Mouse (Mus musculus) ES-E14 (cell line): ENCODE results near the gene Lss. TPM values are rescaled to one million over a fixed set of nuclear protein-coding genes. Genes with fewer than 3 reads are reported as not detected.
A peak's percentile ranks its signal among the peaks of the same experiment; 100 is the strongest.

Source experiments
- DNase-seq: peaks from one replicate; pipeline ENCODE4 v3.0.0-alpha.2; 2013; ENCODE audit warnings: low read depth, low spot score
- H3K27ac ChIP-seq: 2 replicates; pipeline ENCODE4 v1.5.1; 2012; ENCODE audit warnings: low read depth, mild to moderate bottlenecking, low read length, moderate library complexity, mixed read lengths; ENCODE audit not compliant: poor library complexity, insufficient read depth, severe bottlenecking
- H3K36me3 ChIP-seq: 2 replicates; pipeline ENCODE4 v1.6.1; 2012; ENCODE audit warnings: mild to moderate bottlenecking, low read length, moderate library complexity, mixed read lengths; ENCODE audit not compliant: control insufficient read depth, poor library complexity, insufficient read depth, severe bottlenecking
- H3K4me1 ChIP-seq, 2 experiments: fragments of 150-350 bp in 1 of 2; sonication (generic) in 1 of 2; 2 replicates each; pipeline ENCODE4 v1.6.1; 2012; ENCODE audit warnings: low read length in 2 of 2, mild to moderate bottlenecking in 1 of 2, mixed read lengths in 1 of 2; ENCODE audit not compliant: control insufficient read depth in 2 of 2, insufficient read depth in 2 of 2, poor library complexity in 1 of 2
- H3K4me3 ChIP-seq, 2 experiments: fragments of 150-350 bp in 1 of 2; sonication (generic) in 1 of 2; 2 replicates each; pipeline ENCODE4 v1.5.1; 2012; ENCODE audit warnings: low read length in 2 of 2, low read depth in 1 of 2, mild to moderate bottlenecking in 1 of 2, mixed read lengths in 1 of 2; ENCODE audit not compliant: insufficient read depth in 1 of 2, poor library complexity in 1 of 2, severe bottlenecking in 1 of 2
- H3K9ac ChIP-seq: 2 replicates; pipeline ENCODE4 v1.6.1; 2012; ENCODE audit warnings: low read depth, mild to moderate bottlenecking, low read length, mixed read lengths; ENCODE audit not compliant: poor library complexity, insufficient read depth, severe bottlenecking
- H3K9me3 ChIP-seq: fragments of 150-350 bp; sonication (generic); 2 replicates; pipeline ENCODE4 v1.6.1; 2012; ENCODE audit warnings: low read depth, mild to moderate bottlenecking, low read length; ENCODE audit not compliant: control insufficient read depth, insufficient read depth
- CHD2 ChIP-seq: IDR thresholded peaks from 2 replicates; pipeline ENCODE4 v1.6.1; 2014; ENCODE audit warnings: mild to moderate bottlenecking, low read depth, low read length, inconsistent platforms
- HCFC1 ChIP-seq: IDR thresholded peaks from 2 replicates; pipeline ENCODE4 v1.6.1; 2012; ENCODE audit warnings: low read length, inconsistent platforms, borderline replicate concordance; ENCODE audit not compliant: insufficient read depth
- MAFK ChIP-seq: IDR thresholded peaks from 2 replicates; pipeline ENCODE4 v1.6.1; 2014; ENCODE audit warnings: mild to moderate bottlenecking, low read depth, low read length, inconsistent platforms; ENCODE audit not compliant: insufficient read depth
- ZC3H11A ChIP-seq: IDR thresholded peaks from 2 replicates; pipeline ENCODE4 v1.6.1; 2012; ENCODE audit warnings: low read depth, mild to moderate bottlenecking, inconsistent platforms, low read length, borderline replicate concordance
- ZNF384 ChIP-seq: IDR thresholded peaks from 2 replicates; pipeline ENCODE4 v1.6.1; 2012; ENCODE audit warnings: low read depth, low read length, inconsistent platforms
- in situ Hi-C, 2 experiments: fragments of 600-800 bp; cut with MboI; formaldehyde crosslinking; loops; one replicate each; pipeline ENCODE4 v1.15.1; 2025; ENCODE audit warnings: low sequenced_read_pairs in 2 of 2, inconsistent platforms in 1 of 2; ENCODE audit not compliant: unreplicated experiment in 2 of 2
- total RNA-seq: library from RNA; depleted of rRNA; stranded (reverse); fragments of 300-350 nt; gene quantifications from 2 replicates; pipeline ENCODE4 v1.2.3, GENCODE M21; 2012; rRNA removed

Gene Lss
- total RNA-seq, result 35.6 and 47.2 TPM in 2 replicates

GRCm38 (mm10) chr10:76531375-76531774 is at the start of gene Lss:
TSS of gene Lss (plus strand) at chr10:76531588.
- DNase-seq, result peak; percentile 94
- peak within 1 kb of the TSS; percentile 82 for H3K9ac ChIP-seq
- peak within 1 kb of the TSS; percentile 89 to 98 for H3K4me3 ChIP-seq
- H3K4me1 ChIP-seq, result peaks cover 0 to 6% of the 10 kb centered on the region in 2 experiments; a peak in 2 of 4 replicates
- peaks cover 28% of the 10 kb centered on the region for H3K36me3 ChIP-seq
- H3K9me3 ChIP-seq, result no peaks in the 10 kb centered on the region
- in situ Hi-C loops, result no loop called here
- no peak for TF ChIP-seq CHD2
- TF ChIP-seq ZNF384, result no peak
- no peak for TF ChIP-seq ZC3H11A
- TF ChIP-seq MAFK, result no peak
- no peak for TF ChIP-seq HCFC1
- H3K27ac ChIP-seq, result no peak within 1 kb of the TSS

GRCm38 (mm10) chr10:76486302-76486701 is 45.1 kb upstream of the Lss start:
- H3K36me3 ChIP-seq, result peaks cover 73% of the 10 kb centered on the region
- TF ChIP-seq ZNF384, result no peak
- TF ChIP-seq CHD2, result no peak
- no peak for TF ChIP-seq HCFC1
- TF ChIP-seq MAFK, result no peak
- no peak for TF ChIP-seq ZC3H11A
- H3K27ac ChIP-seq, result no peak overlapping the region
- no peaks in the 10 kb centered on the region; a peak in 1 of 4 replicates for H3K4me1 ChIP-seq
- H3K4me3 ChIP-seq, result no peak overlapping the region
- H3K9me3 ChIP-seq, result no peaks in the 10 kb centered on the region
- H3K9ac ChIP-seq, result no peak overlapping the region
- in situ Hi-C loops, result no loop called here
- no peak for DNase-seq

GRCm38 (mm10) chr10:76488265-76488664 is 43.1 kb upstream of the Lss start:
- Histone ChIP-seq H3K9me3 (no peaks in the 10 kb centered on the region), H3K27ac (no peak overlapping the region), H3K9ac (no peak overlapping the region), H3K4me1 (peaks cover 0 to 2% of the 10 kb centered on the region in 2 experiments; a peak in 1 of 4 replicates), H3K4me3 (no peak overlapping the region), H3K36me3 (peaks cover 64% of the 10 kb centered on the region)
- TF ChIP-seq MAFK (no peak), CHD2 (no peak)
- no peak for DNase-seq
- in situ Hi-C loops, result no loop called here

GRCm38 (mm10) chr10:76489205-76489604 is 42.2 kb upstream of the Lss start:
- Histone ChIP-seq H3K9me3 (no peaks in the 10 kb centered on the region), H3K4me3 (no peak overlapping the region), H3K27ac (no peak overlapping the region), H3K36me3 (peaks cover 66% of the 10 kb centered on the region), H3K4me1 (peaks cover 0 to 2% of the 10 kb centered on the region in 2 experiments; a peak in 1 of 4 replicates), H3K9ac (no peak overlapping the region)
- TF ChIP-seq MAFK (no peak), ZNF384 (no peak), CHD2 (no peak), ZC3H11A (no peak), HCFC1 (no peak)
- no peak for DNase-seq
- in situ Hi-C loops, result no loop called here

- Histone ChIP-seq H3K4me3 (no peak overlapping the region), H3K9me3 (no peaks in the 10 kb centered on the region), H3K36me3 (peaks cover 54% of the 10 kb centered on the region), H3K9ac (no peak overlapping the region), H3K27ac (no peak overlapping the region), H3K4me1 (peaks cover 0 to 2% of the 10 kb centered on the region in 2 experiments; a peak in 1 of 4 replicates)
- in situ Hi-C loops, result no loop called here
- TF ChIP-seq ZNF384 (no peak), MAFK (no peak), ZC3H11A (no peak), HCFC1 (no peak), CHD2 (no peak)
- no peak for DNase-seq
Measured at GRCm38 (mm10) chr10:76493527-76493926, 37.9 kb upstream of the Lss start.
